Mouse (Mus musculus): ENCODE data around the gene Sh3d21.

GRCm38 (mm10) chr4:126149041-126149676 is 14.1 kb downstream of the Sh3d21 start:
- TF ChIP-seq CTCF (IDR thresholded peaks at IDR 0.05) (no peak), EP300 (IDR thresholded peaks at IDR 0.05; ENCODE audit: insufficient read depth, low read depth, low read length) (no peak)

Measured in heart, adult 2 months (tissue).